Mouse (Mus musculus) liver, embryonic 13.5 days (tissue): ENCODE results near the gene Fam136a. TPM values are rescaled to one million over a fixed set of nuclear protein-coding genes. Genes with fewer than 3 reads are reported as not detected.

Source experiments
- ATAC-seq: fragments of 200-750 bp; cut with Nextera tagmentation; 2 replicates; pipeline ENCODE4 v1.8.0; 2017; ENCODE audit warnings: low read depth, mild to moderate bottlenecking, moderate number of reproducible peaks, moderate library complexity
- DNase-seq: peaks from one replicate; pipeline ENCODE4 v3.0.0; 2022
- H3K27ac ChIP-seq: fragments of 300-500 bp; sonication (generic); 2 replicates; pipeline ENCODE4 v1.5.1; 2015; ENCODE audit warnings: moderate library complexity, mild to moderate bottlenecking, inconsistent platforms
- H3K27me3 ChIP-seq: fragments of 300-500 bp; sonication (generic); 2 replicates; pipeline ENCODE4 v1.6.1; 2015; ENCODE audit warnings: mild to moderate bottlenecking, inconsistent platforms
- H3K36me3 ChIP-seq: fragments of 300-500 bp; sonication (generic); 2 replicates; pipeline ENCODE4 v1.6.1; 2015; ENCODE audit warnings: mild to moderate bottlenecking, inconsistent platforms
- H3K4me1 ChIP-seq: fragments of 300-500 bp; sonication (generic); replicated peaks from 2 replicates; pipeline ENCODE4 v1.6.1; 2015; ENCODE audit warnings: inconsistent platforms
- H3K4me2 ChIP-seq: fragments of 300-500 bp; sonication (generic); 2 replicates; pipeline ENCODE4 v1.6.1; 2015; ENCODE audit warnings: inconsistent platforms, mild to moderate bottlenecking, moderate library complexity
- H3K4me3 ChIP-seq: fragments of 300-500 bp; sonication (generic); replicated peaks from 2 replicates; pipeline ENCODE4 v1.5.1; 2015; ENCODE audit warnings: mild to moderate bottlenecking, inconsistent platforms
- H3K9ac ChIP-seq: fragments of 300-500 bp; sonication (generic); 2 replicates; pipeline ENCODE4 v1.6.1; 2015; ENCODE audit warnings: mild to moderate bottlenecking, inconsistent platforms
- H3K9me3 ChIP-seq: fragments of 300-500 bp; sonication (generic); replicated peaks from 2 replicates; pipeline ENCODE4 v1.6.1; 2016; ENCODE audit warnings: inconsistent platforms
- WGBS: fragments of 180-500 bp; shearing (Covaris S2); methylation state at CpG from one replicate; pipeline ENCODE4 v1.1.7; 2015; ENCODE audit not compliant: insufficient replicate concordance; 5-methylcytosine and 5-hydroxymethylcytosine counted together
- polyA plus RNA-seq: library from polyadenylated mRNA; unstranded; fragments of >200 nt; fragmentation: Nextera tagmentation; extraction: Ambion mirVana; gene quantifications from 2 replicates; pipeline ENCODE4 v1.2.1, GENCODE M21; 2015

Fam136a gene
- polyA plus RNA-seq = 94.3 and 104 TPM in 2 replicates

GRCm38 (mm10) chr6:86365371-86366124 is at the start of gene Fam136a:
Gene Fam136a, plus strand, starts transcription at chr6:86365646.
- under 1% methylated on average over 75 of the region's 76 CpGs for WGBS
- Histone ChIP-seq H3K4me2 (peak within 1 kb of the TSS; percentile 98), H3K27ac (peak within 1 kb of the TSS; percentile 84), H3K36me3 (peaks cover 11% of the 10 kb centered on the region), H3K9me3 (no peaks in the 10 kb centered on the region), H3K9ac (peak within 1 kb of the TSS; percentile 80), H3K4me1 (peaks cover 40% of the 10 kb centered on the region), H3K27me3 (no peaks in the 10 kb centered on the region), H3K4me3 (peak within 1 kb of the TSS; percentile 72)
- DNase-seq (peak; percentile 90), ATAC-seq (peak; percentile 95)

- Histone ChIP-seq H3K27me3 (no peaks in the 10 kb centered on the region), H3K36me3 (no peaks in the 10 kb centered on the region), H3K27ac (no peak overlapping the region), H3K9me3 (no peaks in the 10 kb centered on the region), H3K9ac (no peak overlapping the region), H3K4me1 (no peaks in the 10 kb centered on the region), H3K4me2 (no peak overlapping the region), H3K4me3 (no peak overlapping the region)
- ATAC-seq = no peak
- DNase-seq = no peak
- WGBS = 29% methylated on average over 1 of the region's 1 CpGs
Observed at GRCm38 (mm10) chr6:86317066-86317465, 48.4 kb upstream of the Fam136a start.

- H3K4me1 ChIP-seq = no peaks in the 10 kb centered on the region
- no peak overlapping the region for H3K9ac ChIP-seq
- no peaks in the 10 kb centered on the region for H3K27me3 ChIP-seq
- DNase-seq (no peak), ATAC-seq (no peak)
- 57% methylated on average over 4 of the region's 4 CpGs for WGBS
- no peak overlapping the region for H3K4me2 ChIP-seq
- H3K4me3 ChIP-seq = no peak overlapping the region
- H3K36me3 ChIP-seq = no peaks in the 10 kb centered on the region
- no peak overlapping the region for H3K27ac ChIP-seq
- H3K9me3 ChIP-seq = no peaks in the 10 kb centered on the region
Observed at GRCm38 (mm10) chr6:86318855-86319254, 46.6 kb upstream of the Fam136a start.

- H3K4me3 ChIP-seq = no peak overlapping the region
- no peaks in the 10 kb centered on the region for H3K27me3 ChIP-seq
- H3K4me1 ChIP-seq = no peaks in the 10 kb centered on the region
- 69% methylated on average over 5 of the region's 5 CpGs for WGBS
- DNase-seq = no peak
- H3K27ac ChIP-seq = no peak overlapping the region
- ATAC-seq = no peak
- no peak overlapping the region for H3K4me2 ChIP-seq
- no peaks in the 10 kb centered on the region for H3K9me3 ChIP-seq
- no peak overlapping the region for H3K9ac ChIP-seq
- H3K36me3 ChIP-seq = no peaks in the 10 kb centered on the region
Observed at GRCm38 (mm10) chr6:86322031-86322563, 43.3 kb upstream of the Fam136a start.

- no peak for DNase-seq
- H3K27ac ChIP-seq = no peak overlapping the region
- no peak overlapping the region for H3K9ac ChIP-seq
- 79% methylated on average over 9 of the region's 9 CpGs for WGBS
- no peaks in the 10 kb centered on the region for H3K9me3 ChIP-seq
- H3K4me3 ChIP-seq = no peak overlapping the region
- no peak overlapping the region for H3K4me2 ChIP-seq
- no peaks in the 10 kb centered on the region for H3K4me1 ChIP-seq
- H3K27me3 ChIP-seq = no peaks in the 10 kb centered on the region
- H3K36me3 ChIP-seq = no peaks in the 10 kb centered on the region
- no peak for ATAC-seq
Observed at GRCm38 (mm10) chr6:86322991-86323390, 42.5 kb upstream of the Fam136a start.

GRCm38 (mm10) chr6:86324400-86324799 is 41.0 kb upstream of the Fam136a start:
- Histone ChIP-seq H3K4me1 (no peaks in the 10 kb centered on the region), H3K4me3 (no peak overlapping the region), H3K9me3 (no peaks in the 10 kb centered on the region), H3K36me3 (no peaks in the 10 kb centered on the region), H3K4me2 (no peak overlapping the region), H3K27ac (no peak overlapping the region), H3K9ac (no peak overlapping the region), H3K27me3 (no peaks in the 10 kb centered on the region)
- no peak for ATAC-seq
- no peak for DNase-seq
- WGBS = 76% methylated on average over 3 of the region's 3 CpGs

- no peaks in the 10 kb centered on the region for H3K4me1 ChIP-seq
- H3K9me3 ChIP-seq = no peaks in the 10 kb centered on the region
- H3K4me2 ChIP-seq = no peak overlapping the region
- no peaks in the 10 kb centered on the region for H3K27me3 ChIP-seq
- no peak overlapping the region for H3K4me3 ChIP-seq
- ATAC-seq = no peak
- whole genome bisulfite sequencing = 61% methylated on average over 5 of the region's 5 CpGs
- H3K27ac ChIP-seq = no peak overlapping the region
- H3K9ac ChIP-seq = no peak overlapping the region
- no peak for DNase-seq
- H3K36me3 ChIP-seq = no peaks in the 10 kb centered on the region
Observed at GRCm38 (mm10) chr6:86325646-86326045, 39.8 kb upstream of the Fam136a start.

- Histone ChIP-seq H3K27me3 (no peaks in the 10 kb centered on the region), H3K9ac (no peak overlapping the region), H3K9me3 (no peaks in the 10 kb centered on the region), H3K4me2 (no peak overlapping the region), H3K27ac (no peak overlapping the region), H3K4me3 (no peak overlapping the region), H3K36me3 (no peaks in the 10 kb centered on the region), H3K4me1 (no peaks in the 10 kb centered on the region)
- 78% methylated on average over 18 of the region's 18 CpGs for WGBS
- ATAC-seq (no peak), DNase-seq (no peak)
Observed at GRCm38 (mm10) chr6:86326866-86327265, 38.6 kb upstream of the Fam136a start.

- Histone ChIP-seq H3K9ac (no peak overlapping the region), H3K4me1 (no peaks in the 10 kb centered on the region), H3K36me3 (no peaks in the 10 kb centered on the region), H3K27me3 (no peaks in the 10 kb centered on the region), H3K4me2 (no peak overlapping the region), H3K9me3 (no peaks in the 10 kb centered on the region), H3K27ac (no peak overlapping the region), H3K4me3 (no peak overlapping the region)
- no peak for ATAC-seq
- DNase-seq = no peak
- WGBS = 76% methylated on average over 3 of the region's 3 CpGs
Observed at GRCm38 (mm10) chr6:86328369-86328768, 37.1 kb upstream of the Fam136a start.

- WGBS = 74% methylated on average over 6 of the region's 6 CpGs
- Histone ChIP-seq H3K4me2 (no peak overlapping the region), H3K36me3 (no peaks in the 10 kb centered on the region), H3K27me3 (no peaks in the 10 kb centered on the region), H3K4me1 (no peaks in the 10 kb centered on the region), H3K4me3 (no peak overlapping the region), H3K27ac (no peak overlapping the region), H3K9me3 (no peaks in the 10 kb centered on the region), H3K9ac (no peak overlapping the region)
- ATAC-seq (no peak), DNase-seq (no peak)
Observed at GRCm38 (mm10) chr6:86329943-86330342, 35.5 kb upstream of the Fam136a start.

GRCm38 (mm10) chr6:86335121-86335849 is 30.2 kb upstream of the Fam136a start:
- DNase-seq = no peak
- WGBS = 55% methylated on average over 11 of the region's 11 CpGs
- no peak for ATAC-seq

More at GRCm38 (mm10) chr6:86335121-86335849, 30.2 kb upstream of the Fam136a start:
- no peak overlapping the region for H3K4me2 ChIP-seq
- H3K36me3 ChIP-seq = no peaks in the 10 kb centered on the region
- no peaks in the 10 kb centered on the region for H3K27me3 ChIP-seq
- no peak overlapping the region for H3K27ac ChIP-seq
- H3K9ac ChIP-seq = no peak overlapping the region
- no peaks in the 10 kb centered on the region for H3K4me1 ChIP-seq
- no peaks in the 10 kb centered on the region for H3K9me3 ChIP-seq
- no peak overlapping the region for H3K4me3 ChIP-seq
